ENCODE assay signal across 8 mouse cellular contexts in genomic region chr1:63110536-63111285, GRCm38 (mm10). TPM values are rescaled to one million over a fixed set of nuclear protein-coding genes. Genes with fewer than 3 reads are reported as not detected.
DNase-seq lines count a peak whose midpoint lies in the region; ATAC-seq lines count a peak whose summit lies in the region.

No protein-coding gene starts in this region.

- ATAC-seq in forebrain, embryonic 15.5 days (replicated peaks), result no peak
- no peak for ATAC-seq in liver, embryonic 13.5 days (ENCODE audit: low read depth)
- no peak for ATAC-seq in erythroblast, adult 5-6 weeks (replicated peaks; ENCODE audit: low FRiP score, poor library complexity, severe bottlenecking)

- H3K27ac ChIP-seq in forebrain, embryonic 15.5 days (replicated peaks), result peak overlapping the region; percentile 36; the same call in 1 of the 2 replicates
- peak overlapping the region; percentile 23; the same call in 1 of the 2 replicates for H3K27ac ChIP-seq in liver, embryonic 13.5 days

- H3K4me1 ChIP-seq in forebrain, embryonic 15.5 days, result peaks cover 28% of the 10 kb centered on the region
- H3K4me1 ChIP-seq in liver, embryonic 13.5 days (replicated peaks), result peaks cover 38% of the 10 kb centered on the region

- WGBS in forebrain, embryonic 15.5 days, result 53% methylated on average over 7 of the region's 7 CpGs
- WGBS in liver, embryonic 13.5 days (ENCODE audit: insufficient replicate concordance), result 56% methylated on average over 7 of the region's 7 CpGs

- H3K4me2 ChIP-seq in forebrain, embryonic 15.5 days (replicated peaks), result no peak overlapping the region
- no peak overlapping the region for H3K4me2 ChIP-seq in liver, embryonic 13.5 days

- H3K36me3 ChIP-seq in forebrain, embryonic 15.5 days, result peaks cover 2% of the 10 kb centered on the region; the same call in 1 of the 2 replicates
- H3K36me3 ChIP-seq in liver, embryonic 13.5 days, result peaks cover 11% of the 10 kb centered on the region
- H3K36me3 ChIP-seq in splenic B cell, adult 2 months (ENCODE audit: control insufficient read depth, insufficient read depth, low read length, poor library complexity, severe bottlenecking), result 0 out of 2 replicates have a peak, but pooled peaks cover 3% of the 10 kb centered on the region

- H3K27me3 ChIP-seq in forebrain, embryonic 15.5 days, result no peaks in the 10 kb centered on the region
- no peaks in the 10 kb centered on the region for H3K27me3 ChIP-seq in liver, embryonic 13.5 days
- H3K27me3 ChIP-seq in splenic B cell, adult 2 months (ENCODE audit: control insufficient read depth, insufficient read depth, low read length, poor library complexity, severe bottlenecking), result no peaks in the 10 kb centered on the region

- no peaks in the 10 kb centered on the region for H3K9me3 ChIP-seq in forebrain, embryonic 15.5 days
- H3K9me3 ChIP-seq in liver, embryonic 13.5 days (replicated peaks), result no peaks in the 10 kb centered on the region

- peak; percentile 20 to 30 for DNase-seq in frontal cortex, postnatal 10 days (ENCODE audit: low spot score in 2 of 2)
- no peak for DNase-seq in frontal cortex, postnatal 25 days (ENCODE audit: low spot score in 2 of 2)
- DNase-seq in 3T3-L1 (ENCODE audit: low read depth, low spot score) (peak; percentile 60), adipocyte (ENCODE audit: low spot score) (peak; percentile 43)
- DNase-seq in liver, embryonic 13.5 days, result peak; percentile 31
- peak; percentile 71 for DNase-seq in splenic B cell, adult 2 months (ENCODE audit: low read depth, low spot score)

- no peak overlapping the region for H3K4me3 ChIP-seq in forebrain, embryonic 15.5 days
- no peak overlapping the region for H3K4me3 ChIP-seq in liver, embryonic 13.5 days (replicated peaks)

- H3K9ac ChIP-seq in forebrain, embryonic 15.5 days (replicated peaks), result peak overlapping the region; percentile 21; the same call in 1 of the 2 replicates
- H3K9ac ChIP-seq in liver, embryonic 13.5 days, result no peak overlapping the region

RNA-seq across cellular contexts. Expression of gene Ino80d, which starts 3.8 kb away (rescaled TPM):
- 9.0 and 9.3 TPM in 2 replicates for polyA plus RNA-seq in forebrain, embryonic 15.5 days (2015; fragmentation: Nextera tagmentation; extraction: Ambion mirVana)
- polyA plus RNA-seq in liver, embryonic 13.5 days (2015; fragmentation: Nextera tagmentation; extraction: Ambion mirVana), result 3.8 and 4.8 TPM in 2 replicates
- total RNA-seq in erythroblast, adult 5-6 weeks (2015; ENCODE audit: low replicate concordance), result 22.5 and 28.4 TPM in 2 replicates
- total RNA-seq in erythroblast, adult 5-6 weeks (2017; ENCODE audit: low replicate concordance), result 10.3 and 12.4 TPM in 2 replicates

Comparison
In these comparisons a context has a peak if more than half of its experiments do, and no peak if none do; other contexts are left out.
1. DNase-seq: peak in frontal cortex, postnatal 10 days (2 of 2), 3T3-L1 (single experiment), adipocyte (single experiment), liver, embryonic 13.5 days (single experiment) and splenic B cell, adult 2 months (single experiment); none in frontal cortex, postnatal 25 days (0 of 2).